Mouse (Mus musculus) E14TG2a.4 (cell line): ENCODE measurements at regions not wholly inside any gene's neighbourhood (a gene's known extent, or its start where the extent isn't known, plus 50 kb on each side); places are given as distances from the start of the nearest gene placed in this dataset.
"Not testable (repeated sequence)": the region's sequence is repeated elsewhere in the genome, so short reads cannot be mapped to it uniquely, and the experiment has no call there.

ENCODE experiments used
- H3K27me3 ChIP-seq: 2 replicates; pipeline ENCODE4 v1.6.1; 2014; ENCODE audit warnings: low read length, control low read depth; ENCODE audit not compliant: insufficient read depth
- H3K36me3 ChIP-seq: 2 replicates; pipeline ENCODE4 v1.6.1; 2014; ENCODE audit warnings: low read length, control low read depth; ENCODE audit not compliant: insufficient read depth
- H3K4me1 ChIP-seq: replicated peaks from 2 replicates; pipeline ENCODE4 v1.6.1; 2014; ENCODE audit warnings: low read depth, low read length, control low read depth
- H3K4me3 ChIP-seq: replicated peaks from 2 replicates; pipeline ENCODE4 v1.5.1; 2014; ENCODE audit warnings: mild to moderate bottlenecking, low read length
- H3K9me3 ChIP-seq: 2 replicates; pipeline ENCODE4 v1.6.1; 2014; ENCODE audit warnings: low read length, control low read depth

DNA sequence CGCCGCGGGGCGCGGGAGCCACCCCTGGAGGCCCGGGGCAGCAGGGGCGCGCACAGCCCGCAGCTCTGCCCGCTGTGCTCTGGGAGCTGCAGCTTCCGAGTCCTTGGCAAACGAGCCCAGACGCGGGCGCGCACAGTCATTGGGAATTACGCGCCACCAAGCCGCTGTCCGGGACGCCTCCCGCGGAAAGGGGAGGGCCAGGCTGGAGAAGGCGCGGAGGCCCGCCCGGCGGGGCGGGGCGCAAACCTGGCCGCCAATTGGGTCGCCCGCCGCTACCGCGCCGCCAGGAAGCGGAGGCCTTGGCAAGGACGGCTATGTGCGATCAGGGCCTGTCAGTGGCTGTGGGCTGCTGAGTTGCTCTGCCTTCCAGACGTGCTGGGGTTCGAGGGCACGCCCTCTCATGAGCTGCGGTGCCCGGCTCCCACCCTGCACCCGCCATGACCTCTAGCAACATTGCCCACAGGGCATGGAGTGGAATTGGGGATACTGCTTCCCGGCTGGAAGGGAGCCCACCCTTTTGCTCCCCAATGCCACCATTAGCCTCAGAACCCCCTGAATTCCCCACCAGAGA is 739.1 kb upstream of the Ywhaq start:
- not testable (repeated sequence) for H3K27me3 ChIP-seq, H3K36me3 ChIP-seq, H3K9me3 ChIP-seq, H3K4me1 ChIP-seq
- H3K4me3 ChIP-seq, result peak overlapping the region; percentile 68

DNA sequence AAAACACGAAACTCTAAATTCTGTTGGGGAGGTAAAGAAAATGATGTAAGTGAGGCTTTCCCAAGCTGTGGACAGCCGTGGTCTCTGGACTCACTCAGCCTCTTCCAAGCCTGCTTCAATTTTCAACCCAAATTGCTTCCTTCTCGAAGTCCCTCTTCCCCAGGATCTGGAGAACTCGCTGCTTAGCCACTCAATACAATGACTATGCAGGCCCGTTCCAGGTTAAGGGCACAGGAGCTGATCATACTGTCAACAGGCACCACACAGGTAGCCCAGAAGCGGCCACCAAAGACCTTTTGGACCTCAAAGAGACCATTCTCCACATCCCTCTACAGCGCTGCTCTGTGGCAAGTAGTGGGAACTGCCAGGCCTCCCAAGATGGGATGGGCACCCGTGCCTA is 737.9 kb upstream of the Ywhaq start:
- H3K4me3 ChIP-seq, H3K36me3 ChIP-seq, H3K27me3 ChIP-seq, H3K4me1 ChIP-seq, H3K9me3 ChIP-seq: not testable (repeated sequence)
